Mouse (Mus musculus) CH12.LX (cell line): ENCODE measurements around the gene Tada3. TPM values are rescaled to one million over a fixed set of nuclear protein-coding genes. Genes with fewer than 3 reads are reported as not detected.

Experiments
- DNase-seq: peaks from one replicate; pipeline ENCODE4 v3.0.0-alpha.2; 2013; ENCODE audit errors: extremely low read depth
- H3K27ac ChIP-seq: 2 replicates; pipeline ENCODE4 v1.5.1; 2012; ENCODE audit warnings: low read depth, mild to moderate bottlenecking, control low read depth, moderate library complexity; ENCODE audit not compliant: insufficient read depth
- H3K27me3 ChIP-seq: replicated peaks from 2 replicates; pipeline ENCODE3; 2012; ENCODE audit warnings: inconsistent platforms
- H3K36me3 ChIP-seq, 2 experiments: replicated peaks in 1 of 2; 2 replicates each; pipeline versions ENCODE3 to v1.6.1; 2012; ENCODE audit warnings: inconsistent platforms in 1 of 2, low read length in 1 of 2, mild to moderate bottlenecking in 1 of 2, mixed read lengths in 1 of 2, moderate library complexity in 1 of 2; ENCODE audit not compliant: control insufficient read depth in 1 of 2, insufficient read depth in 1 of 2
- H3K4me1 ChIP-seq, 2 experiments: 2 replicates each; pipeline ENCODE4 v1.6.1; 2012; ENCODE audit warnings: inconsistent platforms in 1 of 2, moderate library complexity in 1 of 2; ENCODE audit not compliant: insufficient read depth in 2 of 2, control insufficient read depth in 1 of 2
- H3K4me2 ChIP-seq: 2 replicates; pipeline ENCODE4 v1.6.1; 2012; ENCODE audit warnings: low read depth, mild to moderate bottlenecking, control low read depth; ENCODE audit not compliant: poor library complexity, insufficient read depth, severe bottlenecking
- H3K4me3 ChIP-seq, 3 experiments: fragments of 150-350 bp in 1 of 3; sonication (generic) in 1 of 3; replicated peaks in 1 of 3; 2 replicates each; pipeline versions ENCODE3 to v1.5.1; 2011 to 2012; ENCODE audit warnings: low read depth in 2 of 3, low read length in 2 of 3, mild to moderate bottlenecking in 2 of 3, moderate library complexity in 2 of 3, control low read depth in 1 of 3, improper control_type of control experiment in 1 of 3, inconsistent platforms in 1 of 3, mixed read lengths in 1 of 3; ENCODE audit not compliant: poor library complexity in 1 of 3
- H3K79me2 ChIP-seq: replicated peaks from 2 replicates; pipeline ENCODE4 v1.6.1; 2012; ENCODE audit warnings: mild to moderate bottlenecking, moderate library complexity; ENCODE audit not compliant: control insufficient read depth, poor library complexity, insufficient read depth, severe bottlenecking; ENCODE audit errors: extremely low read depth
- H3K9ac ChIP-seq: 2 replicates; pipeline ENCODE4 v1.6.1; 2012; ENCODE audit warnings: low read depth, mild to moderate bottlenecking, control low read depth, moderate library complexity; ENCODE audit not compliant: insufficient read depth
- H3K9me3 ChIP-seq: replicated peaks from 2 replicates; pipeline ENCODE3; 2012; ENCODE audit warnings: low read length, inconsistent platforms, mixed read lengths
- BHLHE40 ChIP-seq: IDR thresholded peaks from 2 replicates; pipeline ENCODE4 v1.6.1; 2011; ENCODE audit warnings: mild to moderate bottlenecking, low read depth, low read length, improper control_type of control experiment
- CHD1 ChIP-seq: IDR thresholded peaks from 2 replicates; pipeline ENCODE4 v1.6.1; 2012; ENCODE audit warnings: low read depth, low read length, improper control_type of control experiment, inconsistent platforms
- CHD2 ChIP-seq: IDR thresholded peaks from 2 replicates; pipeline ENCODE4 v1.6.1; 2011; ENCODE audit warnings: low read length, improper control_type of control experiment
- CTCF ChIP-seq, 2 experiments: IDR thresholded peaks in 1 of 2; conservative IDR thresholded peaks in 1 of 2; 2 replicates each; pipeline ENCODE4 v1.5.1; 2011 to 2012; ENCODE audit warnings: low read depth in 2 of 2, low read length in 2 of 2, improper control_type of control experiment in 1 of 2, inconsistent platforms in 1 of 2, mild to moderate bottlenecking in 1 of 2, moderate library complexity in 1 of 2
- E2F4 ChIP-seq: IDR thresholded peaks from 2 replicates; pipeline ENCODE4 v1.6.1; 2011; ENCODE audit warnings: low read depth, low read length, improper control_type of control experiment; ENCODE audit not compliant: insufficient replicate concordance
- ETS1 ChIP-seq: conservative IDR thresholded peaks from 2 replicates; pipeline ENCODE4 v1.6.1; 2012; ENCODE audit warnings: low read depth, mild to moderate bottlenecking, inconsistent platforms, low read length, improper control_type of control experiment, moderate library complexity
- GABPA ChIP-seq: IDR thresholded peaks from 2 replicates; pipeline ENCODE4 v1.6.1; 2012; ENCODE audit warnings: low read depth, low read length, improper control_type of control experiment, inconsistent platforms; ENCODE audit not compliant: insufficient replicate concordance
- HCFC1 ChIP-seq: IDR thresholded peaks from 2 replicates; pipeline ENCODE4 v1.6.1; 2012; ENCODE audit warnings: low read depth, mild to moderate bottlenecking, inconsistent platforms, low read length, improper control_type of control experiment
- IRF4 ChIP-seq: IDR thresholded peaks from 2 replicates; pipeline ENCODE4 v1.6.1; 2014; ENCODE audit warnings: low read depth, mild to moderate bottlenecking, inconsistent platforms, low read length, improper control_type of control experiment
- JUN ChIP-seq: IDR thresholded peaks from 2 replicates; pipeline ENCODE4 v1.6.1; 2011; ENCODE audit warnings: low read depth, mild to moderate bottlenecking, low read length, improper control_type of control experiment, moderate library complexity; ENCODE audit not compliant: insufficient read depth
- KAT2A ChIP-seq: IDR thresholded peaks from 2 replicates; pipeline ENCODE4 v1.6.1; 2012; ENCODE audit warnings: low read length, improper control_type of control experiment, inconsistent platforms; ENCODE audit not compliant: insufficient replicate concordance
- MAX ChIP-seq: IDR thresholded peaks from 2 replicates; pipeline ENCODE4 v1.6.1; 2011; ENCODE audit warnings: low read length, improper control_type of control experiment
- MXI1 ChIP-seq: IDR thresholded peaks from 2 replicates; pipeline ENCODE4 v1.6.1; 2011; ENCODE audit warnings: mild to moderate bottlenecking, low read depth, low read length, improper control_type of control experiment
- NRF1 ChIP-seq: IDR thresholded peaks from 2 replicates; pipeline ENCODE4 v1.6.1; 2014; ENCODE audit warnings: low read depth, mild to moderate bottlenecking, inconsistent platforms, low read length, improper control_type of control experiment, moderate library complexity
- PAX5 ChIP-seq: IDR thresholded peaks from 2 replicates; pipeline ENCODE4 v1.6.1; 2012; ENCODE audit warnings: low read length, inconsistent platforms, mixed read lengths
- RAD21 ChIP-seq: IDR thresholded peaks from 2 replicates; pipeline ENCODE4 v1.6.1; 2011; ENCODE audit warnings: low read depth, mild to moderate bottlenecking, low read length, improper control_type of control experiment, moderate library complexity
- TBP ChIP-seq: conservative IDR thresholded peaks from 2 replicates; pipeline ENCODE4 v1.6.1; 2011; ENCODE audit warnings: low read depth, low read length, improper control_type of control experiment
- UBTF ChIP-seq: IDR thresholded peaks from 2 replicates; pipeline ENCODE4 v1.6.1; 2012; ENCODE audit warnings: low read depth, mild to moderate bottlenecking, inconsistent platforms, low read length, improper control_type of control experiment, moderate library complexity
- USF2 ChIP-seq: conservative IDR thresholded peaks from 2 replicates; pipeline ENCODE4 v1.6.1; 2011; ENCODE audit warnings: low read depth, low read length, improper control_type of control experiment
- ZKSCAN1 ChIP-seq: IDR thresholded peaks from 2 replicates; pipeline ENCODE4 v1.6.1; 2012; ENCODE audit warnings: low read depth, inconsistent platforms, low read length, improper control_type of control experiment, borderline replicate concordance
- ZMIZ1 ChIP-seq: IDR thresholded peaks from 2 replicates; pipeline ENCODE4 v1.6.1; 2012; ENCODE audit warnings: low read depth, mild to moderate bottlenecking, inconsistent platforms, low read length, improper control_type of control experiment
- ZNF384 ChIP-seq: IDR thresholded peaks from 2 replicates; pipeline ENCODE4 v1.6.1; 2012; ENCODE audit warnings: low read depth, low read length, improper control_type of control experiment, inconsistent platforms
- dilution Hi-C: fragments of 300-500 bp; cut with MboI; formaldehyde crosslinking; loops from 2 replicates; pipeline ENCODE4 v1.14.3; 2020; ENCODE audit warnings: low sequenced_read_pairs; ENCODE audit not compliant: extremely low pct_unique_long_range_greater_than_20kb, extremely low pct_ligation_motif_present
- in situ Hi-C: fragments of 300-500 bp; cut with MboI; formaldehyde crosslinking; loops from 3 replicates; pipeline ENCODE4 v1.14.3; 2019; ENCODE audit warnings: low sequenced_read_pairs, low pct_ligation_motif_present, low pct_unique_long_range_greater_than_20kb, mixed read lengths
- polyA plus RNA-seq: library from polyadenylated mRNA; unstranded; fragments of >175 nt; gene quantifications from 2 replicates; pipeline ENCODE4 v1.2.1, GENCODE M21; 2012; ENCODE audit warnings: low read depth; ENCODE audit not compliant: insufficient read length
- total RNA-seq, 2 experiments: library from RNA; depleted of rRNA; stranded (reverse); fragments of 300-350 nt in 1 of 2; fragments of >200 nt in 1 of 2; gene quantifications; 2 replicates each; pipeline ENCODE4 v1.2.3; 2012 to 2014

Tada3 gene
- total and polyA plus RNA-seq, 3 experiments, result 7.2 to 28.2 (median 19.4) TPM

DNA sequence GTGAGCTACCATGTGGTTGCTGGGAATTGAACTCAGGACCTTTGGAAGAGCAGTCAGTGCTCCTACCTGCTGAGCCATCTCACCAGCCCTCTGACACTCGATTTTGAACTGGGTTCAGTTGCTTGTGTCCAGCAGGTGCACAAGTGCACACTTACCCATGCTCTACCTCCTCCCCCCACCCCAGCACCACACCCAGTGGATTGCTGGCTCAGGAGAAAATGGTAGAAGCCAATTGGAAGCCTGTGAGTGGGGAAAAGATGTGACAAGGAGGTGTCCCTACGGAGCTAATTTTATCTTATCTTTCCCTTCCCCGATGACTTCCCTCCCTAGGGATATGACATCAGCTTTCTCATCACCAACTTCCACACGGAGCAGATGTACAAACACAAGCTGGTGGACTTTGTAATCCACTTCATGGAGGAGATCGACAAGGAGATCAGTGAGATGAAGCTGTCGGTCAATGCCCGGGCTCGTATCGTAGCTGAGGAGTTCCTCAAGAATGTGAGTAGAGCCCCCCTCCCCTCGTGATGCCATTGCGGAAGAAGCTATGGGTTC is 7.6 kb upstream of the Tada3 start:
- Histone ChIP-seq H3K4me3 (no peak overlapping the region), H3K9me3 (no peaks in the 10 kb centered on the region), H3K27me3 (no peaks in the 10 kb centered on the region), H3K4me2 (no peak overlapping the region), H3K27ac (no peak overlapping the region)
- TF ChIP-seq UBTF (no peak), ZNF384 (no peak), NRF1 (no peak), MAX (no peak), ETS1 (no peak), BHLHE40 (no peak), JUN (no peak), HCFC1 (no peak), CTCF (conservative IDR thresholded peaks at IDR 0.05 in 1 of 2, IDR thresholded peaks at IDR 0.05 in 1 of 2; ENCODE audit: low read depth in 2 of 2, low read length in 2 of 2) (no peak)
- TF ChIP-seq, all 38 proteins: peak for 0
- peaks cover 81 to 95% of the 10 kb centered on the region in 2 experiments for H3K36me3 ChIP-seq
- dilution Hi-C loops, result no loop called here
- in situ Hi-C loops, result no loop called here
- no peak overlapping the region for H3K9ac ChIP-seq
- DNase-seq, result no peak
- H3K4me1 ChIP-seq, result peaks cover 5 to 15% of the 10 kb centered on the region in 2 experiments; a peak in 3 of 4 replicates
- H3K79me2 ChIP-seq, result peaks cover 21% of the 10 kb centered on the region

DNA sequence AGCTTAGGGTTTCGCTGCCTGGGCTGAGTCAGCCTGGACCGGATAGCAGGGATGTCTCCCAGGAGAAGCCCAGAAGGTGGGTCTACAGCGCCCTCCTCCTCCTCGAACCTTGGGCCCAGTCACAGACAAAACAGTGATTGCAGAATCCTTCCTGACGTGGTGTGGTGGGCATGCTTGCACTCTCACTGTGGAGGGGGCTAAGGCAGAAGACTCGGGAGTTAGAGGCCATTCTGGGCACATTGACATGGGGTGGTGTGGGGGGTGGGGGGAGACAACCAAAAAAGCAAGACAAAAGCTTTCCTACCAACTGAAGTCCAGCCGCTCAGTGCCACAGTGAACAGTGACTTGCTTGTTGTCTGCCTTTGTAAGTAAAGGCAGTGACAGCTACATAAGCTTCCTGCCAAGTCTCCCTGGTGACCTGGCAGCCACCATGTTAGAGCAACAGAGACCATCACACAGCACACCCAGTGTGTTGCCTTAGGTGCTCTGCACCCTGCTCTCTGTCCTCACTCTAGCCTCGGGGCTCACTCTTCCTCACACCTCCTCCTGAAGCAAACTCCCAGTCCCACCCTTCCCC is 6.8 kb upstream of the Tada3 start:
- DNase-seq, result no peak
- in situ Hi-C loops, result no loop called here
- no peak overlapping the region for H3K27ac ChIP-seq
- peaks cover 8 to 23% of the 10 kb centered on the region in 2 experiments; a peak in 3 of 4 replicates for H3K4me1 ChIP-seq
- no peak overlapping the region for H3K4me3 ChIP-seq
- H3K79me2 ChIP-seq, result peaks cover 29% of the 10 kb centered on the region
- no peaks in the 10 kb centered on the region for H3K27me3 ChIP-seq
- H3K36me3 ChIP-seq, result peaks cover 74 to 93% of the 10 kb centered on the region in 2 experiments
- TF ChIP-seq GABPA (no peak), RAD21 (no peak), CHD1 (no peak), PAX5 (no peak), KAT2A (no peak), ZMIZ1 (no peak), CHD2 (no peak), E2F4 (no peak), TBP (no peak), NRF1 (no peak), USF2 (no peak), MXI1 (no peak), HCFC1 (no peak), IRF4 (no peak), JUN (no peak), BHLHE40 (no peak), ZKSCAN1 (no peak)
- dilution Hi-C loops, result no loop called here
- no peaks in the 10 kb centered on the region for H3K9me3 ChIP-seq
- H3K4me2 ChIP-seq, result no peak overlapping the region
- H3K9ac ChIP-seq, result no peak overlapping the region
